Mouse (Mus musculus) spleen, adult 2 months (tissue): ENCODE results near the gene Zp1.

Experiments
- CTCF ChIP-seq: fragments of 200-500 bp; IDR thresholded peaks from 2 replicates; pipeline ENCODE4 v1.5.1; 2011; ENCODE audit warnings: mild to moderate bottlenecking, inconsistent platforms; ENCODE audit not compliant: insufficient read depth, insufficient read length, insufficient replicate concordance; ENCODE audit errors: extremely low read depth
- POLR2A ChIP-seq: fragments of 200-500 bp; IDR thresholded peaks from 2 replicates; pipeline ENCODE4 v1.6.1; 2011; ENCODE audit warnings: low read depth, low read length, inconsistent platforms

DNA sequence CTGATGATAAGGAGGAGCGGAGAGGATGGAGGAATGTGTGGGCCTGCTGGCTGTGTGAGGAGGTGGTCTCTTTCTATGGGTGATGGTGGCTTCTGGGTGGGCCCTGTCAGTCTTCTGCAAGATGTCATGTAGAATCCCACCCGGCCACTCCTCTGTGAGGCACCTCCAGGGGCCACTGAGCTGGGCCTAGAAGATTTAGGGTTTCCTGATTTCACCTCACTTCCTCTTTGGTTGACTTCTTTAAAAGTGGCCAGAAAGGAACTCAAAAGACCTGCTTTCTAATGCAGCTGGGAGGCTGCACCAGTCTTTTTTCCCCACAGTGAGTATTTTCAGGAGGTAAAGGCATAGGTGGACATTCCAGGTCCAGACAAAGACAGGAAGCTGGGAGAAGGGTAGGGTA lies 10.2 kb upstream of the Zp1 start:
- TF ChIP-seq CTCF (no peak), POLR2A (no peak)
